Mouse (Mus musculus) cerebellum, postnatal 36 days (tissue): ENCODE measurements at regions not wholly inside any gene's neighbourhood (a gene's known extent, or its start where the extent isn't known, plus 50 kb on each side); places are given as distances from the start of the nearest gene placed in this dataset.

Source experiments
- DNase-seq, 2 experiments: peaks; one replicate each; pipeline ENCODE4 v3.0.0; 2021 to 2022; ENCODE audit warnings: mixed read lengths in 2 of 2

GRCm38 (mm10) chr5:37897501-37897900, 73.1 kb upstream of the Msx1 start:
- DNase-seq, result no peak

- no peak for DNase-seq
These were observed 71.3 kb upstream of the Msx1 start for GRCm38 (mm10) chr5:37895441-37896336.

GRCm38 (mm10) chr5:37893639-37894550, 69.5 kb upstream of the Msx1 start:
- DNase-seq, result no peak

GRCm38 (mm10) chr5:37890641-37891040, 66.3 kb upstream of the Msx1 start:
- peak; percentile 20 to 36 for DNase-seq

GRCm38 (mm10) chr5:37879668-37880380, 55.4 kb upstream of the Msx1 start:
- DNase-seq, result no peak

- DNase-seq, result no peak
These were observed 51.9 kb upstream of the Msx1 start for GRCm38 (mm10) chr5:37876240-37876639.

- DNase-seq, result no peak
These were observed 51.1 kb upstream of the Msx1 start for GRCm38 (mm10) chr5:37875452-37875851.

GRCm38 (mm10) chr5:37874784-37875281, 50.5 kb upstream of the Msx1 start:
- peak in 1 of 2 experiments; percentile 8 for DNase-seq
